Mouse (Mus musculus): Measurements from ENCODE around the gene Ceacam9. TPM values are rescaled to one million over a fixed set of nuclear protein-coding genes. Genes with fewer than 3 reads are reported as not detected.
"Not testable (repeated sequence)": the region's sequence is repeated elsewhere in the genome, so short reads cannot be mapped to it uniquely, and the experiment has no call there.

Gene Ceacam9
- polyA plus RNA-seq (2015; fragmentation: Nextera tagmentation; extraction: Ambion mirVana): 0.33 TPM in 1 of 2 replicates, not detected in the other

DNA sequence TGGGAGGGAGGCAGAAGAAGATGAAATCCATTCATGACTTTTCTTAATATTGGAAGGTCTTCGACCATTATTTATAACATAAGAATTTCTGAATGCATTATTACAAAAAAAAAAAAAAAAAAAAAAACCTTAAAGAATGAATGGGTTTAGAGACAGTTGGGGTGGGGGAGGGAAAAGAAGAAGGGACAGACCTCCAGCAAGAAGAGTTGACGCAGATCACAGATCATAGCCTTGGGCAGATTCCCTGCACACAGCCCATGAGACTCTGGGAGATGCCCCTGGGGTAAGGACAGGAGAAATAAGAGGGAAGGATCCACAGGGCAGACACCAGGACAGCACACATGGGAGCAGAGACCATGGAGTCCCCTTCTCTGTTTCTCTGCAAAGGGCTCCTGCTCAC, at the start of gene Ceacam9:
Gene Ceacam9, plus strand, starts transcription at position 301 of the 400 bp plus-strand sequence.
- H3K36me3 ChIP-seq (ENCODE audit: control insufficient read depth, insufficient read depth): no peaks in the 10 kb centered on the region
- ATAC-seq (replicated peaks; ENCODE audit: extremely low read depth, insufficient read depth, low FRiP score): no peak
- 86% methylated on average over 2 of the region's 2 CpGs for WGBS
- H3K4me1 ChIP-seq (ENCODE audit: control insufficient read depth, insufficient read depth, low read length): no peaks in the 10 kb centered on the region
- no peak within 1 kb of the TSS for H3K27ac ChIP-seq (ENCODE audit: low read length)
- H3K27me3 ChIP-seq (ENCODE audit: control insufficient read depth, insufficient read depth, low read length): no peaks in the 10 kb centered on the region
- H3K4me3 ChIP-seq (ENCODE audit: low read length): no peak within 1 kb of the TSS
- H3K9ac ChIP-seq (ENCODE audit: low read length): no peak within 1 kb of the TSS
- no peaks in the 10 kb centered on the region for H3K9me3 ChIP-seq (replicated peaks; ENCODE audit: control insufficient read depth, low read length)
- no peak within 1 kb of the TSS for H3K4me2 ChIP-seq (ENCODE audit: low read depth, low read length)

DNA sequence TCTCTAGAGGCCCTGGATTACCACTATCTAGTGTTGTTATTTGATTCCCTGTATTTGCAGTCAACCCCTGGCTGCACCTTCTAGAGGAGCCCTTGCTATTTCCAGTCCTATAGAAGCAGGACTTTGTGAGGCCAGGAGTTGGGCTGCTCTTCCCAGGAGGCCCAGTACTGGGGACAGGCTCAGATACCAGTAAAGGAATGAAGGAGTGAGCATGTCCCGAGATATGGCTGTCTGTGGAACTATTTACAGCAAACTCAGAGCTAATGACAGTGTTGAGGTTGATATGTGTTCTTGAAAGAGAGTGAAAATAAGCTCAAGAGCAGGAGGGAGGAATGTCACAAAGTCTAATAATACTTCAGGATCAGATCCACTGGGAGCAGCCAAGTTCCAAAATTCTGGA, 47.9 kb upstream of the Ceacam9 start:
- H3K9ac ChIP-seq (ENCODE audit: low read length): peak overlapping the region; percentile 47; the same call in 1 of the 2 replicates

DNA sequence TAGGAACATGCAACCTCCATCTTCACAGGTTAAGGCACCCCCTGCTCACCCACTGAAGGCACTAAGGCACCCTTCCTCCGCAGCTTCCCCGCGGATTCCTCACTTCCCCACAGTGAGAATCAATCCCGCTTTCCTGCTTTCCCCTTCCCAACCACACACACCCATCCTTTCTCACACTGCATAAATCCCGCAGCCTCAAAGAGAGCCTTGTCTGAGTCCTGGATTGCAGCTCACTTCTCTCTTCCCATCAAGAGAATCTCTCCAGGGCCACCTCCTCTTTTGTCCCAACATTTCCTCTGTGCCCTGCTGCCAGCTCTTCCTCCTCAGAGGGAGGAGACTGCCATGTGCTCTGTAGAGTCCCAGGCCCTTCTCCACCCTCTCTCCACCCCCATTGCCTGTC, 47.0 kb upstream of the Ceacam9 start:
- not testable (repeated sequence) for ATAC-seq (replicated peaks; ENCODE audit: extremely low read depth, insufficient read depth, low FRiP score); H3K36me3 ChIP-seq (ENCODE audit: control insufficient read depth, insufficient read depth); H3K27me3 ChIP-seq (ENCODE audit: control insufficient read depth, insufficient read depth, low read length); H3K4me3 ChIP-seq (ENCODE audit: low read length); H3K4me2 ChIP-seq (ENCODE audit: low read depth, low read length); H3K9me3 ChIP-seq (replicated peaks; ENCODE audit: control insufficient read depth, low read length)
- peak overlapping the region; percentile 47 for H3K9ac ChIP-seq (ENCODE audit: low read length)
- peak overlapping the region; percentile 95 for H3K27ac ChIP-seq (ENCODE audit: low read length)
- peaks cover 24% of the 10 kb centered on the region for H3K4me1 ChIP-seq (ENCODE audit: control insufficient read depth, insufficient read depth, low read length)
- 35% methylated on average over 5 of the region's 5 CpGs for WGBS

More for the DNA sequence above, 47.9 kb upstream of the Ceacam9 start:
- Histone ChIP-seq H3K9me3 (replicated peaks; ENCODE audit: control insufficient read depth, low read length) (no peaks in the 10 kb centered on the region), H3K27me3 (ENCODE audit: control insufficient read depth, insufficient read depth, low read length) (no peaks in the 10 kb centered on the region), H3K27ac (ENCODE audit: low read length) (peak overlapping the region; percentile 95), H3K4me1 (ENCODE audit: control insufficient read depth, insufficient read depth, low read length) (peaks cover 22% of the 10 kb centered on the region), H3K36me3 (ENCODE audit: control insufficient read depth, insufficient read depth) (no peaks in the 10 kb centered on the region), H3K4me3 (ENCODE audit: low read length) (no peak overlapping the region), H3K4me2 (ENCODE audit: low read depth, low read length) (0 out of 2 replicates have a peak overlapping the region, but pooled peaks have one; percentile 14)
- peak; percentile 84 for ATAC-seq (replicated peaks; ENCODE audit: extremely low read depth, insufficient read depth, low FRiP score)
- 18% methylated on average over 1 of the region's 1 CpGs for WGBS

DNA sequence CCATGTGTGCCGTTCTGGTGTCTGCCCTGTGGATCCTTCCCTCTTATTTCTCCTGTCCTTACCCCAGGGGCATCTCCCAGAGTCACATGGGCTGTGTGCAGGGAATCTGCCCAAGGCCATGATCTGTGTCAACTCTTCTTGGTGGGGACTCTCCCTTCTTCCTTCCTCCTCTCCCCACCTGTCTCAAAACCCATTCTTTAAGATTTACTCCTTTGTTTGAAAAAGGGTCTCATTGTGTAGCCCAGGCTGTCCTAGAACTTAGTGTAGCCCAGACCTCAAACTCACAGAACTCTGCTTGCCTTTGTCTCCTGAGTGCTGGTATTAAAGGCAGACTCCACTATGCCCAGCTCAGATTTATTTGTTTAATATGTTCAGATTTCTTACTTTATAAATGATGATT, 46.1 kb upstream of the Ceacam9 start, which contains the start of gene Ceacam15:
Gene Ceacam15, minus strand, starts transcription at position 101 of the 400 bp plus-strand sequence.
- Histone ChIP-seq H3K27ac (ENCODE audit: low read length) (peak within 1 kb of the TSS; percentile 95), H3K27me3 (ENCODE audit: control insufficient read depth, insufficient read depth, low read length) (no peaks in the 10 kb centered on the region), H3K9ac (ENCODE audit: low read length) (peak within 1 kb of the TSS; percentile 47), H3K4me1 (ENCODE audit: control insufficient read depth, insufficient read depth, low read length) (peaks cover 24% of the 10 kb centered on the region), H3K9me3 (replicated peaks; ENCODE audit: control insufficient read depth, low read length) (no peaks in the 10 kb centered on the region), H3K36me3 (ENCODE audit: control insufficient read depth, insufficient read depth) (no peaks in the 10 kb centered on the region), H3K4me2 (ENCODE audit: low read depth, low read length) (no peak within 1 kb of the TSS), H3K4me3 (ENCODE audit: low read length) (no peak within 1 kb of the TSS)
- WGBS: 60% methylated on average over 1 of the region's 1 CpGs
- ATAC-seq (replicated peaks; ENCODE audit: extremely low read depth, insufficient read depth, low FRiP score): no peak

DNA sequence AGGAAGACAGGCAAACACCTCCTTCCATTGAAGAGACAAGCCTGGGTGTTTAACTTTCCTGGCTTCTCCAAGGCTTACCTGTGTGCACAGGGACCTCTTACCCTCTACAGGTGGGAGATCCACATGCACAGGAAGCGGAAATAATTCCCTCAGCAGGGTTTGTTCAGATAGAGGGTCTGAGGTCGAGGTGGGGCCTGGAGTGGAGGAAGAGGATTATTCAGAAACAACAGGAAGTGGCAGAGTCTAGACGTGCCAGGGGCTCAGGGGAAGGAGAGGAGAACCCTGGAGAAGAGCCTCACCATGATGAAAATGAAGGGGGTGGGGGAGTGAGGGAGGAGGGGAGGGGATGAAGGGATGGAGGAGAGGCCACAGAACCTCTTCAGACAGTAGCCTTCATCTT, 41.5 kb upstream of the Ceacam9 start:
- H3K36me3 ChIP-seq (ENCODE audit: control insufficient read depth, insufficient read depth); H3K9ac ChIP-seq (ENCODE audit: low read length); ATAC-seq (replicated peaks; ENCODE audit: extremely low read depth, insufficient read depth, low FRiP score); H3K4me2 ChIP-seq (ENCODE audit: low read depth, low read length); H3K9me3 ChIP-seq (replicated peaks; ENCODE audit: control insufficient read depth, low read length); H3K4me1 ChIP-seq (ENCODE audit: control insufficient read depth, insufficient read depth, low read length); H3K27me3 ChIP-seq (ENCODE audit: control insufficient read depth, insufficient read depth, low read length); H3K27ac ChIP-seq (ENCODE audit: low read length); H3K4me3 ChIP-seq (ENCODE audit: low read length): not testable (repeated sequence)
- WGBS: 48% methylated on average over 3 of the region's 3 CpGs

DNA sequence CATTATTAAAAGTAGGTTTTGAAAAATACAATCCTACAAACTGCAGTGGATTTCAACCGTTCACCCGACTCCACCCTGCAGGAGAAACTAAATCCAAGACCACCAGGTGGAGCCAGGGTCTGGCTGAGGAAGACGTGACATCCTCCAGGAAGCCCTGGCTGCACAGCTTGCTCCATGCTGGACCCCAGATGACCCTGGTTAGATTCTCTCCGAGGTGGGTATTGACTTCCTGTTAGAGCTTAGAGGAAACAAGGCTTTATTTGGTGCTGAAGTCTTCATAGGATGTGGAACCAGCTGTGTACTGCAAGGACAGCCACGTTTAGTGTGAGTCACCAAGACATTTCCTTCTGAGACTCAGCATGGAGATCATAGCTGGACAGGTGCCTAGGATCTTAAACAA, 32.5 kb upstream of the Ceacam9 start:
- H3K36me3 ChIP-seq (ENCODE audit: control insufficient read depth, insufficient read depth): no peaks in the 10 kb centered on the region
- no peak overlapping the region for H3K9ac ChIP-seq (ENCODE audit: low read length)
- H3K4me2 ChIP-seq (ENCODE audit: low read depth, low read length): no peak overlapping the region
- peaks cover 14% of the 10 kb centered on the region for H3K9me3 ChIP-seq (replicated peaks; ENCODE audit: control insufficient read depth, low read length)
- no peaks in the 10 kb centered on the region for H3K27me3 ChIP-seq (ENCODE audit: control insufficient read depth, insufficient read depth, low read length)
- 62% methylated on average over 5 of the region's 5 CpGs for WGBS
- peak; percentile 28; the same call in 1 of the 2 replicates for ATAC-seq (replicated peaks; ENCODE audit: extremely low read depth, insufficient read depth, low FRiP score)
- H3K4me3 ChIP-seq (ENCODE audit: low read length): no peak overlapping the region
- no peaks in the 10 kb centered on the region for H3K4me1 ChIP-seq (ENCODE audit: control insufficient read depth, insufficient read depth, low read length)
- H3K27ac ChIP-seq (ENCODE audit: low read length): no peak overlapping the region

DNA sequence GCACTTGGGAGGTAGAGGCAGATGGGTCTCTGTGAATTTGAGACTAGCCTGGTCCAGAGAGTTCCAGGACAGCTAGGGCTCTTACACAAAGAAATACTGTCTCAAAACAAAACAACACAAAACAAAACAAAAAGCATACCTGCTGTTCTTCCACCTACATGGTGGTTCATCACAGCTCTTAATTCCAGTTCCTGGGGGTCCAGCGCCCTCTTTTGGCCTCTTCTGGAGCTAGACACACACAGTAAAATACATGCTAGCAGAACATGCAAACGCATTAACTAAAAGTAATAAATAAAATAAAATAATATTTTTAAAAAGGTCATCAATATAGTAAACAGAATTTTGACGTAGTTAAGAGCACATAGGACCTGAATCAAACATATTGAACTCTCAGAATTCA, 26.7 kb upstream of the Ceacam9 start:
- Histone ChIP-seq H3K9me3 (replicated peaks; ENCODE audit: control insufficient read depth, low read length) (0 out of 2 replicates have a peak, but pooled peaks cover 5% of the 10 kb centered on the region), H3K36me3 (ENCODE audit: control insufficient read depth, insufficient read depth) (no peaks in the 10 kb centered on the region), H3K4me2 (ENCODE audit: low read depth, low read length) (no peak overlapping the region), H3K27me3 (ENCODE audit: control insufficient read depth, insufficient read depth, low read length) (no peaks in the 10 kb centered on the region), H3K9ac (ENCODE audit: low read length) (no peak overlapping the region), H3K27ac (ENCODE audit: low read length) (no peak overlapping the region), H3K4me1 (ENCODE audit: control insufficient read depth, insufficient read depth, low read length) (no peaks in the 10 kb centered on the region; the same call in 1 of the 2 replicates), H3K4me3 (ENCODE audit: low read length) (no peak overlapping the region)
- 43% methylated on average over 3 of the region's 3 CpGs for WGBS
- ATAC-seq (replicated peaks; ENCODE audit: extremely low read depth, insufficient read depth, low FRiP score): no peak; the same call in 1 of the 2 replicates

DNA sequence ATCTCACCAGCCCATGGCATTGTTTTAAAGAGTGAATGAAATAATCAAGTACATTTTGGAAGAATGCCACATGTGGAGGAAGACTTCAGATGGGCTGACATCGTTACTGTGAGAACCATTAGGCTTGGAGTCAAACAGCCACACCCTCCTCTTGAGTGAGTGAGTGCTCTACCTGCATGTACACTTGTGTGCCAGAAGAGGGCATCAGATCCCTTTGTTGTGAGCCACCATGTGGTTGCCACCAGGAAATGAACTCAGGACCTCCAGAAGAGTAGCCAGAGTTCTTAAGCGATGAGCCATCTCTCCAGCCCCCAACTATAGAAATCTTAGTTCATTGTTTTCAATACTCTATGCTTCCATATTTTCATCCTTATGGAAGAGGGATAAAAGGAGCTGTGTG, 22.7 kb upstream of the Ceacam9 start:
- Histone ChIP-seq H3K9ac (ENCODE audit: low read length) (no peak overlapping the region), H3K36me3 (ENCODE audit: control insufficient read depth, insufficient read depth) (no peaks in the 10 kb centered on the region), H3K9me3 (replicated peaks; ENCODE audit: control insufficient read depth, low read length) (no peaks in the 10 kb centered on the region), H3K27me3 (ENCODE audit: control insufficient read depth, insufficient read depth, low read length) (no peaks in the 10 kb centered on the region), H3K4me3 (ENCODE audit: low read length) (no peak overlapping the region), H3K4me1 (ENCODE audit: control insufficient read depth, insufficient read depth, low read length) (peaks cover 5% of the 10 kb centered on the region), H3K4me2 (ENCODE audit: low read depth, low read length) (no peak overlapping the region), H3K27ac (ENCODE audit: low read length) (no peak overlapping the region)
- no peak for ATAC-seq (replicated peaks; ENCODE audit: extremely low read depth, insufficient read depth, low FRiP score)
- WGBS: 40% methylated on average over 2 of the region's 2 CpGs

DNA sequence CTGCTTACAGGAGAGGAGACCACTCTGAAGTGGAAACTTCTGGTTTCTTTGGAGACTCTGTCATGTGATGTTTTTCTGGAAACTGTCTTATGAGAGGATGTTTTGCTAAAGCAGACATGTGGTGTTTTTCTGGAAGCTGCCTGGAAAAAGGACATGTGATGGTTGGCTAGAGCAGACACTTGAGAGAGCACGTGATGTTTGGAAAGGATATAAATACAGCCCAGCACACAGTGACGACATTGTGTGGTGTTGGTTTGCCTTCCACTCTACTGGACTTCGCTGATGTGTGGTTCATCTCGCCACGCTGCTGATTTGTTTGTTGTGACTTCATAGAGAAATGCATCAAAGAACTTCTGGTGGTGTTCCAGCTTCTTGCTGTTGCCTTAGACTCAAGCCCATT, 21.1 kb upstream of the Ceacam9 start:
- H3K4me1 ChIP-seq (ENCODE audit: control insufficient read depth, insufficient read depth, low read length): peaks cover 5% of the 10 kb centered on the region
- WGBS: 43% methylated on average over 5 of the region's 5 CpGs
- no peak overlapping the region for H3K4me2 ChIP-seq (ENCODE audit: low read depth, low read length)
- H3K9ac ChIP-seq (ENCODE audit: low read length): no peak overlapping the region
- no peak overlapping the region for H3K27ac ChIP-seq (ENCODE audit: low read length)
- H3K36me3 ChIP-seq (ENCODE audit: control insufficient read depth, insufficient read depth): no peaks in the 10 kb centered on the region
- no peak overlapping the region for H3K4me3 ChIP-seq (ENCODE audit: low read length)
- H3K9me3 ChIP-seq (replicated peaks; ENCODE audit: control insufficient read depth, low read length): no peaks in the 10 kb centered on the region
- no peaks in the 10 kb centered on the region for H3K27me3 ChIP-seq (ENCODE audit: control insufficient read depth, insufficient read depth, low read length)
- ATAC-seq (replicated peaks; ENCODE audit: extremely low read depth, insufficient read depth, low FRiP score): no peak; the same call in 1 of the 2 replicates
